Mouse (Mus musculus): ENCODE measurements around the gene Srebf1.

DNA sequence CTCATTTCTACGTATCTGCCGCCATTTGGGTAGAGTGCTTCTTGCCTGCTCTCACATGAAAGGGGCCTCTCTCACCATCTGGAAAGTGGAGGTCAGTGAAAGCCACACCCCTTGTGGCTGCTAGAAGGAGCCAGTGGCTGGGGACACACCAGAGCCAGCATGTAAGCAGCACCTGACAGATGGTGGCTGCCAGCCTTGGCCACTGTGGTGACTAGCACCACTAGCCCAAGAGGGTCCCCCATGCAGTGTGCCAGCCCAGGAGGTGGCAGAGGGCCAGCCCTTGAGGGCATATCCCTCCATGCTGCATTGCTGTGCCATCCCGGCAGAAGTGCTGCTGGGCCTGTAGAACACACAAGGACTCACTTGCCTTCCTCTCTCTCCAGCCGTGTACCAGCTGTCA is 28.8 kb downstream of the Srebf1 start:
- no peak for TF ChIP-seq CTCF (IDR thresholded peaks at IDR 0.05; ENCODE audit: extremely low read depth, insufficient read depth, insufficient read length, insufficient replicate concordance)
- no peak for TF ChIP-seq POLR2A (IDR thresholded peaks at IDR 0.05; ENCODE audit: low read depth, low read length)
